Mouse (Mus musculus) liver, adult 2 months (tissue): ENCODE measurements around the gene Eml2.

Source experiments
- CTCF ChIP-seq: fragments of 200-500 bp; IDR thresholded peaks from 2 replicates; pipeline ENCODE4 v1.5.1; 2011; ENCODE audit warnings: low read depth, low read length, control low read depth
- POLR2A ChIP-seq: fragments of 200-500 bp; IDR thresholded peaks from 2 replicates; pipeline ENCODE4 v1.6.1; 2011; ENCODE audit warnings: low read length, control low read depth; ENCODE audit not compliant: insufficient read depth; ENCODE audit errors: extremely low read depth

DNA sequence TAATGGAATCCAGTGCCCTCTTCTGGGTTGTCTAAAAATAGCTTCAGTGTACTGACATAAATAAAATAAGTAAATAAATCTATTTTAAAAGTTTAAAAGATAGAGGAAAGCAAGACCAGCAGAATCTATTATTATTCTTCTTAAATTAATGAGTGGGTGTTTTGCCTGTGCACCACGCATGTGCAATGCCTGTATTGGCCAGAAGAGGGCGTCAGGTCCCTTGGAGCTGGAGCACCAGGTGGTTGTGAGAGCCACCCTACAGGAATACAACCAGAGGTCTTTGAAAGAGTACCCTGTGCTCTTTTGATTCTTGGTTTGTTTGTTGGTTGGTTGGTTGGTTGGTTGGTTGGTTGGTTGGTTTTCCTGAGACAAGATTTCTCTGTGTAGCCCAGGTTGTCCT, 21.8 kb downstream of the Eml2 start:
- TF ChIP-seq CTCF (peak; percentile 86), POLR2A (no peak)
